Mouse (Mus musculus): ENCODE measurements at regions not wholly inside any gene's neighbourhood (a gene's known extent, or its start where the extent isn't known, plus 50 kb on each side); places are given as distances from the start of the nearest gene placed in this dataset.
"Not testable (repeated sequence)": the region's sequence is repeated elsewhere in the genome, so short reads cannot be mapped to it uniquely, and the experiment has no call there.

DNA sequence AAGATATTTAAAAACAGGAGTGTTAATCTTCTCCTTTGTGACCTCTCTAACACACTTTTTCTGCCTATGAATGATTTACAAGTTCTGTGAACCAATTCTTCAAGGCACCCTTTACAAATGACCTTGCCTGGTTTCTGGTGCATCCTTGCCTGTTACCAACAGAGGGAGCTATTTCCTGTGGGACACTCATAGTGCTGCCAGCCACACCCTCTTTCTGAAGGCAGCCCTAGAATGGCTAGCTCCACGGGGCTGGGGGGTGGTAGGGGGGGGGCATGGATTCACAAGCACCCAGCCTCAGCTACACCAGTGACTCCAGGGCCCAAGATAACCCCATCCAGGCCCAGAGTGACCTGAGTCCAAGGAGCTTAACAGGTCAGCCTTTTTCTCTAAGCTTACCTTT is 180.4 kb upstream of the Zfp637 start:
- in situ Hi-C loops (cut with MboI; ENCODE audit: low sequenced_read_pairs): no loop called here

DNA sequence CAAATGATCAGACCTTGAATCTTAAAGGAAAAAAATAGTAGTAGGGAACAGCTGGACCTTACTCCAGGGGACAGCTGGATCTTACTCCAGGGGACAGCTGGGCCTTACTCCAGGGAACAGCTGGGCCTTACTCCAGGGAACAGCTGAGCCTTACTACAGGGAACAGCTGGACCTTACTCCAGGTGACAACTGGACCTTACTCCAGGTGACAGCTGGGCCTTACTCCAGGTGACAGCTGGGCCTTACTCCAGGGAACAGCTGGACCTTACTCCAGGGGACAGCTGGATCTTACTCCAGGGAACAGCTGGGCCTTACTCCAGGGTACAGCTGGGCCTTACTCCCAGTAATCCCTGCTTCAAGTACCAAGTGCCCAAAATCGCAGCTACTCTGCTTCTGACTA is 178.3 kb upstream of the Zfp637 start:
- in situ Hi-C loops (cut with MboI; ENCODE audit: low sequenced_read_pairs): no loop called here

DNA sequence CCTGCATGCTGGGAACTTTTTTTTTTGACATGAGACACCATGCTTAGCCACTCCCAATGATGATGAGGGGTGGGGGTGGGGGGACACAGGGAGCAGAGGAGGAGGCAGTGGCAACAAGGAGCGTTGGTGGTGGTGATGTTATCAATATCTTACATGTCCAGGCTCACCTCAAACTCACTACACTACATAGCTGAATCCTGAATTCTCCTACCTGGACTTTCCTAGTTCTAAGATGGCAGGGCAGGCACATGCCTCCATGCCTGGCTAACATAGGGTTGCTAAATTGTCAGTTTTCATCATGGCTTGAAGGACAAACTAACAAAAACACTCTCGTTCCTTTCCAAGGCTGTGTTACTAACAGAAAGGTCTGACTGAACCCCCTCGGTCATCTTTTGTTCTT is 170.6 kb upstream of the Zfp637 start:
- in situ Hi-C loops (cut with MboI; ENCODE audit: low sequenced_read_pairs): loop anchor here (10.0 kb wide), 1 partner anchor 154 kb away; no protein-coding TSS in a partner anchor

DNA sequence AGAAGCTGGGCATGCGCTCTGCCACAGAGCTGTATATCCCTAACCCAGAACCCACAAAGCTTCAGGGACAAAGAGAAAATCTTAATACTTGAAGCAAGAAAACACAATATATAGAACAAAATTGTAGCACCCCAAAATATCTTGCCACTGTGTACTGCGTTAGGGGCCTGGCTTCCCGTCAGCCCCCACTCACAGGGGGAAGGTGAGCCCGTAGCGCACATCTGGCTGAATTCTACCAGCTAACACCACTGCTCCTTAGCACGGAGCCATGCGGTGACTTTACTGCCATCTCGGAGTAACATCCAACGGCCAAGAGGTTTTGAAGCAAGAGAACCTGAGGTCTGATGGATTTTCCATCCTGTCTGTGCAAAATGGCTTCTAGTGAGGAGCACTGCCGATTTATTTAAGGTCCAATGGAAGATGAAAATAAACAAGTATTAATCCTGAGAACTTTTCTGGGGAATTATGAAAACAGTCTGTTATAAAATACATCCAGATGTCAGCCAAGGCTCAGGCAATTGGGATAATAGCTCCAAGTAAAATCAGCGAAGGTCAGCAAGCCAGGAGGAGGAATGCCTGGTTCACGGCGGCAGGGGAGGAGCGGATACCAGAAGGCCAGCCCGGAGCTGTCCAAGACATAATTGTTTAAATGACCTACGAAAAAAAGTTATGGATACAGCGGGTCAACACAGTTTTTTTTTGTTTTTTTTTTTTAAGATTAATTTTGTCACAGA is 170.0 kb upstream of the Zfp637 start:
- in situ Hi-C loops (cut with MboI; ENCODE audit: low sequenced_read_pairs): loop anchor here (10.0 kb wide), 1 partner anchor 154 kb away; no protein-coding TSS in a partner anchor

DNA sequence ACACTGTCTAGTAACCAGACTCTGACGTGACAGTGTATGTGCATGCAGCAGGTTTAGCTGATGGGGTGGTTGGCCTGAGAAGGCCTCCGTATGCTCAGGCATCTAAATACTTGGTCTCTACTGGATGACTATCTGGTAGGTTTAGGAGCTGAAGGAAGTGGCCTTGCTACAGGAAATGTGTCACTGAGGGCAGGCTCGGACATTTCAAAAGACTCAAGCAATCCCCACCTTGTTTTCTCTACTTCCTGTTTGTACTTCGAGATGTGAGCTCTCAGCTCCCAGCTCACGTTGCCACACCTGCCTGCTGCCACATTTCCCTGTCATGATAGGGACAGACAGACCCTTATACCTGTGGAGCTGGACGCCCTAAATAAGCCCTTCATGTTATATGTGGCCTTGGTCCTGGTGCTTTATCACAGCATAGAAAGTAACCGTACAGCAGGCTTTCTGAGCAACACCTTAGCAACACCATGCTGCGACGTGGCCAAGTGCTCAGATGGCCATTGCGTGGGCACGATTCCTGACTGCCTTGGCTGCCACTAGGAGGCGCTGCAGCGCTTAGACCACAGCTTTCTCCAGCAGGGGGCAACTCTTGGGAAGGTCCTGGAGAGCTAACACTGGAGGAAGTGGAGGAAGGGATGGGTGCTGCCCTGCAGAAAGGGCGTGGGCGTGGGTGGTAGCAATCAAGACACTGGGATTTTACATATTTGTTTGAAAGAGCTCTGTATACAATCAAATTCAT is 165.8 kb upstream of the Zfp637 start:
- in situ Hi-C loops (cut with MboI; ENCODE audit: low sequenced_read_pairs): loop anchor here (10.0 kb wide), 1 partner anchor 150 kb away; no protein-coding TSS in a partner anchor

DNA sequence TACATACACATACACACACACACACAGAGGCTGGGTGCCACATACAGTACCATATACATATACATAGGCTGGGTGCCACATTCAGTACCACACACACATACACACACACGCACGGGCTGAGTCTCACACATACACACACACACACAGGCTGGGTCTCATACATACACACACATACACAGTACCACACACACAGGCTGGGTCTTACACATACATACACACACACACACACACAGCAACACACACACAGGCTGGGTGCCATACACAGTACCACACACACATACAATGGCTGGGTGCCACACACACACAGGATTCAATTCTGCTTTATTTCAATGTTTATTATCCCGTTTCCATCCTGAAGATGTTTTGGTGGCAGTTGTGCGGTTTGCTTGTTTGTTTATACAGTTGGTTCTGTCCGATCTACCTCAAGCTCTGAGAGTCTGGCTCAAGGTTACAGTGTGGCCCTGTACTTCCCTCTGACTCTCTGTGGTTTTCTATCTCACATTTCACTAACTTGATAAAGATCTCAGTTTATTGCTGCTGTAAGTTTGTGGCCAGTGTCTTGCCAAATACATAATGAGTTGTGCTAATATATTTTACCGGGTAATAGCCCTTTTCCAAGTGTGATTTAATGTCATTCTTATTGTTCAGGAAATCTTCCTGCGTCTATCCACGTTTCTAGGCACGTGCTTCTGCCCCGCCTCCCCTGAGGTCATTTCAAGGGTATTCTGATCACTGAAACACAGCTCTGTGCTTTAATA is 164.7 kb upstream of the Zfp637 start:
- in situ Hi-C loops (cut with MboI; ENCODE audit: low sequenced_read_pairs): loop anchor here (10.0 kb wide), 1 partner anchor 149 kb away; no protein-coding TSS in a partner anchor

DNA sequence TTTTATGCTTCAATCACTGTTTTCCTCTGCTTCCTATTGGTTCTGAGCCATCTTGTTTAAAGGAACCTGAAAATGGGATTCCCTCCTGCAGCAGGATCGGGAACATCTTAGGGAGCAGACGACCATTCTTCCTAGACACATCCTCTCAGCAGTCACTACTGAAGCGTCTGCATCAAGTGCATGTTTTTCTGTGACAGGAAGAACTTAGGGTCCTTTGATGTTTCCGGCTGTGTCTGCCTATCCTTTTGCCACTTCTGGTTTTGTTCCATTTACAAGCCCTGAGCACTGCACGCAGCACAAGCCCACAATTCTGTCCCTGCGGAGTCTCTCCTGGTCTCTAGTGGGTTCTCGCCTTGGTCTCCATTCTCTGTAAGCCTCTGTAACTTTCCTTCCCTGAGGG is 163.9 kb upstream of the Zfp637 start:
- in situ Hi-C loops (cut with MboI; ENCODE audit: low sequenced_read_pairs): loop anchor here (10.0 kb wide), 1 partner anchor 148 kb away; no protein-coding TSS in a partner anchor

DNA sequence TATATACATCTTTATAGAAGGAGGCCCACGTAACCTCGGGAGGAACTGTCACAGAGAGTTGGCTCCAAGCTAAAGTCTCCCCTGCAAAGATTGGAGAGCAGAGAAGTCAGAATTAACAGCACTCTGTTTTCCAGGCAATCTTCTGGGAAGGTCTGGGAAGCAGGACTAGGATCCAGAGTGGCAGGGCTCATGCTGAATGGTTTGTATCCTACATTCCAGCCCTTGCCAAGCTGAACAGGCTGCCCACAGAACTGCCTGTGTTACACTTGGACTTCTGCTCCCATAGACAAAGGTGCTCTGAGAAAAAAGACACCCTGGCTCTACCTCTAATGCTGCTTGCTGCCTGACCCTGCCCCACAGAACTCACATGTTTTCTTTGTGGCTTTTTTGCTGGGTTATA is 163.2 kb upstream of the Zfp637 start:
- in situ Hi-C loops (cut with MboI; ENCODE audit: low sequenced_read_pairs): loop anchor here (10.0 kb wide), 1 partner anchor 147 kb away; no protein-coding TSS in a partner anchor

DNA sequence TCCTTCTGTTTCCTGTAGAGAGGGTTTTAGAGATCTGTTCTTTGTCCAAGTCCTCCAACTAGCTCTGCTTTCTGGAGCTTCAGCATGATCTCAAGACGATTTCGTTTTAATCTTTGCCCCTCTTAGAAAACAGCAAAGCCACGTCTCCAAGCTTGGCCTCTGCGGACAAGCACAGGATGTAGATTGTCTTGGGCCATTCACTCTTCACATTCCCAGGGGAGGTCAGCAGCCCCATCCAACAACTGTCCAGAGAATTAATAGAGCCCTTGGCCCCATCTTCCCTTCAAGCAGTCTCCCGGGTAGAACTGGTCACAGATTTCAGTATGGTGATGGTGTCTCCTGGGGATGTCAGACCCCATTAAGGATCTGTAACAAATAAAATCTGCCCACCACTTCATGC is 162.7 kb upstream of the Zfp637 start:
- in situ Hi-C loops (cut with MboI; ENCODE audit: low sequenced_read_pairs): loop anchor here (10.0 kb wide), 1 partner anchor 147 kb away; no protein-coding TSS in a partner anchor

DNA sequence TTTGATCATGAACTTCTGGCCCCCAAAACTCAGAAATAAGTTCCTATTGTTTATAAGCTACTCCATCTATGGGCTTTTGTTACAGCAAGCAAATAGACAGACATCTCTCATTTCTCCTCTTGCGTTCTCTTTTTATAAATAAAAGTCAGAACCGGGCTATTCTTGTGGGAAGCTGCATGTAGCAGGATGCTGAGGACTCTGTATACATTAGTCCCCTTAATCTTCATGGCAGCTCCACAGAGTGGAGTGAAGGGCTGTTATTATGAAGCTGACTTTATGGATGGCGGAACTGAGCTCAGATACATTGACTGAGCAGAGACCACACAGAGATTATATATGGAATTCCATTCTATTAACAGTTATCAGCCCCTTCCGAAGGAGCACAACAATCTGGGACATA is 162.1 kb upstream of the Zfp637 start:
- in situ Hi-C loops (cut with MboI; ENCODE audit: low sequenced_read_pairs): loop anchor here (10.0 kb wide), 1 partner anchor 146 kb away; no protein-coding TSS in a partner anchor

DNA sequence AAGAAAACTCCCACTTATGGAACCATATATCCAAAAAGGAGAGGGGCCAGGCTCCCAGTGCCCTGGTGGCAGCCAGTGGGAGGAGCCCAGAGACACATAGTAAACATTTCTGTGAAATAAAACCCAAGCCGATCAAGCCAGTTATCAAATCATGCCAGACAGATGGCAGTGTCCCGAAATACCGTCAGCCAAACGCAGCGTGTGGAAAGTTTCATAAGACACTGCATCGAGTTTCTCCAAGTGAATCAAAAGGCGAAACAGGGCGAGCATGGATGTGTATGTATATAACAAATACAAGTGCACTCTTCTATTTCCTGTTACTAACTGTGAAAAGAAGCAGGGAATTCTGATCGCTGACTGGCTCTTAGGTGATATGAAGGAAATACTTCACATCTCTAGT is 154.8 kb upstream of the Zfp637 start:
- in situ Hi-C loops (cut with MboI; ENCODE audit: low sequenced_read_pairs): no loop called here

DNA sequence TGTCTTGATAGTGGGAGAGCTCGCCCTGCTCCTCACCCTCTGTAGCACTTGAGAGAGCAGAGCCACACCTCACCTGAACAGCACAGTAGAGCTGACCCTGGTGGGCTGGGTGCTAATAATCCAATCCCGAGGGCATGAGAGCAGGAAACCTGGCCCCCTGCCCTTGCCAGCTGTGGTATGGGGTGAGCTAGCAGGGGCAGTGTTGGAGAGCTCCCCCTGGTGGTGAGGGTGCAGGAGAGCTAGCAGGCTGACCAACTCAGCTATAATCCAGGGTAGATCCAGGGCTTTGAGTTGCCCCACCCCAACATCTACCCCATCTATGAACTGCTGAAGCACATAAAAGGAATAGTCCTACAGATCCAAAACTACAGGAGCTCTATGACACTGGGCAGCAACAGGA is 153.9 kb upstream of the Zfp637 start:
- in situ Hi-C loops (cut with MboI; ENCODE audit: low sequenced_read_pairs): no loop called here

DNA sequence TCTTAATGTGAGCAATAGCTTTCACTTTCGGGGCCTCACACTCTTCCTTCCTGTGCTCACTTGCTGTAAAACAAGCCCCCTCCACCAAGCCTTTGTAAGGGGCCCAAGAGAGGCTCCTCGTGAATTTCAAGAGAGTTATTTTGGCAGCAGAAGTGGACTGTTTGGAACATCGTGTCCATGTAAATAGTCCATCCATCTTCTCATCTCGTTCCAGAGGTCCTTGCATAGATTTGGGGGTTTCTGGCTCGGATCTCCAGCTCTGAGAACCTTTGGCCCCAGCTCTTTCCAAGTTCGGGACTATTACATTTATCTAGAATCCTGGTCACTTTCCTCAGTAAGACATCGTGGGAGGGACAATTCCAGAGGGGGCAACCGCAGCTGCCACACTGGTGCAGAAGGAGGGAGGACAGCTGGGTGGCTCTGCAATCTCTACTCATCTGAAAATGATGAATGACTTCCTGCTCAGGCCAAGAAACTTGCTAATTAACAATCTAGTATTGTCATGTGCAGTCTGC is 152.3 kb upstream of the Zfp637 start:
- in situ Hi-C loops (cut with MboI; ENCODE audit: low sequenced_read_pairs): no loop called here

DNA sequence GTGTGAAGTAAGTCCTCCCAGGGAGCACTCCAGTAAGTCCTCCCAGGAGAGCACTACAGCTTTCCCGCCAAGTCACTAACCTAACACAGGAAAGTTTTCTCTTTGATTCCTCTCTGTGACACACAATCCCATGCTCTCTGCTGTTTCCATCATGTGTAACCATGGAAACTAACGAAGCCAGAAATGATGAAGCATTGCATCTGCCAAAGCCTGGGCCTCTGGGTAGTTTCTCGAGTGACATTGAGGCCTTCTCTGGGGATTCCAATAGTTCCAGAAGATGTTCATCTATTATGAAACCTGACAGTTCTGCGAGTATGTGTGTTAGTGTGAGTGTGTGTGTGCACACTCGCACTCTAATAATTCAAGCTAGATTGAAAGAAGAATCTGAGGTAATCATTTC is 140.7 kb upstream of the Zfp637 start:
- in situ Hi-C loops (cut with MboI; ENCODE audit: low sequenced_read_pairs): no loop called here

DNA sequence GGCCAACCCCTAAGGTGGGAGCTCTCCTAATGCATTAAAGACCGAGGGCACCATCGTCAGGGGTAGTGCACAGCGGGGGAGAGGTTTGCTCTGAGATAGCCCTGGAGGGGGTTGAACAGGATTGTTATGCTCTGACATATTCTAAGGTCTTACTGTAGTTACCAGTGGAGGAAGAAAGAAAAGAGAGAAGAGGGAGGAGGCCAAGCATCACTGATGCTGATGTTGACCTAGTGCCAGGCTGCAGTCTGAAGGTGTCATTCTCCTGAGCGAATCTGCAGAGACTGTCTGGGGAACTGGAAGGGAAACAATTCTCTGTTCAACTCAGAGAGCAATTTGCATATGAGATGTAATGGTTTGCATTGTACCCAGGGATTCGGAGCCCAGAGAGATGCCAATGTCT is 139.4 kb upstream of the Zfp637 start:
- in situ Hi-C loops (cut with MboI; ENCODE audit: low sequenced_read_pairs): no loop called here

DNA sequence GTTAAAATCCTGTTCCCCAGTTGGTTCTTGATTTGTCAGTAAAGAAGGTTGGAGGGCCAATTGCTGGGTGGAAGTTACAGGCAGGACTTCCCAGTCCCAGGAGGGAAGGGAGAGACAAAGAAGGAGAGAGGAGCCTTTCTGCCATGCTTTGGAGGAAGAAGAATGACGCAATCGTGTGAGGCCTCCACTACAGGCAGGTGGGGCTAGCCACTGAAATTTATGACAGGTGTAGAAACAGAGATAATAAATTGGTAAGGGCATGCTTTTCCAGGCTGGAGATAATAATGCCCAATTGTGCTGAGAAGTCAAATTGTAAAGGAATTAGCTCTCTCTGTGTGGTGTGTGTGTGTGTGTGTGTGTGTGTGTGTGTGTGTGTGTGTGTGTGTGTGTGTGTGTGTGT is 135.0 kb upstream of the Zfp637 start:
- in situ Hi-C loops (cut with MboI; ENCODE audit: low sequenced_read_pairs): no loop called here

DNA sequence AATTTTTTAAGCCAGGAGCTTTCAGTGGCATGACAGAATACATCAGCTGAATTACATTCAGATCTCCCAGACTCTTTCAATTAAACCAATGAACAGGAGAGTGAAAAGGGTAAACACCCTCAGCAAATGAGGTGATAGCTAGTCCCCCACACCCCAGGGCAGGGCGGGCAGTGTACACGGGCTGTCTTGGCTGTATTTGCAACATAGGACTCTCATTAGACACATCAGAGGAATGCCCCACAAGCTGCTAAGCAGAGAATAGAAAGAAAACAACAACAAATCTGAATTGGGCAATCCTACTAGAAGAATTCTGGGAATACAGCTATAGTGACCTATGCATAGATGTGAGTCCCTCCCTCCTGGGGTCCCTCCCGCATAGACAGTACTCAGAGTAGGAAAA is 131.8 kb upstream of the Zfp637 start:
- in situ Hi-C loops (cut with MboI; ENCODE audit: low sequenced_read_pairs): no loop called here

DNA sequence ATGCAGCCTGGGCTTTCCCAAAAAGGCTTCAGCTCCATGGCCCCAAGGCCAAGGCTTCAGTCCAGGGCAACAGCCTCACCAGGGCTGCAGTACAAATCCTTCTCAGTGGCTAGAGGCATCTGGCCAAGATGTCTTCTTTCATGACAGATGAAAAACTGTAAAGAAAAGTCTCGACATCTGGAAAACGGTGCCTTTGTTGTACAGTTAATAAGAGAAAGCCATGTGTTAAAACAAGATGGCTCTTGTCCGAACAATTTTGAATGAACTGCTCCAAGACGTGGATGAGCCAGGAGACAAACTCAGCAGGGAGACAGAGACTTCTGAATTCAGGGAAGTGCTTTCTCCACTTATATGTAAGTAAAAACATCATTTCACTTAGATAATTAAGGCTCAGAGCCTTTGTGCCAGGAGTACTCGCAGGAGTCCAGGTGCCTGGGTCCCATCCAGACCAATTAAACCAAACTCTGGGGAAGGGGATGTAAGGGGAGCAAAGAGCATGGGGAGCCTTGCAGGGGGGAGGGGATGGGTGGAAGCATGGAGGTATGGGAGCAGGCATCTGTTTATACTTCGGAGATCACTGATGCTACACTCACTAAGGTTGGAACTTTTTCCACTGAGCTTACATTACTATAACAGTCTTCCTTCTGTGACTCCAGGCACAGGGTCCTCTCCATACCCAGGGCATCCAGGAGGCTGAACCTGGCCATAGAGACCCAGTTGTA is 125.8 kb upstream of the Zfp637 start:
- in situ Hi-C loops (cut with MboI; ENCODE audit: low sequenced_read_pairs): no loop called here

DNA sequence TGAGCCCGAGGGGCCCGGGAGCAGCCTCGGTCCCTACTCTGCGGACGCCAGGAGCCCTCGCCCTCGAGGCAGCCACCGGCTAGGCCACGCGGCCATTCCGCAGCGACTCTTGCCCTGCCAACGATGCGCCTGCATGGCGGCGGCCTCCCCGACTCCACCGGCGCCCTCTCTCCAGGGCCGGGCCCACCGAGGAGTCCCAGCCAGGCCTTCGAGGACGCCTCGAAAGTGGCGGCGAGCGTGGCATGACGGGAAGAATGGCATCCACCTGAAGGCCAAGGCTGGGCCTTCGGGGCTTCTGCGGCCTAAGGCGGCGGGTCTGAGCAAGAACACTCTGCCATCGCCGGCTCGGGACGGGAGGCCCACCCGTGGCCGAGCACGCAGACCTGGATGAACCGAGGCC is 124.6 kb upstream of the Zfp637 start:
- in situ Hi-C loops (cut with MboI; ENCODE audit: low sequenced_read_pairs): not testable (repeated sequence)

DNA sequence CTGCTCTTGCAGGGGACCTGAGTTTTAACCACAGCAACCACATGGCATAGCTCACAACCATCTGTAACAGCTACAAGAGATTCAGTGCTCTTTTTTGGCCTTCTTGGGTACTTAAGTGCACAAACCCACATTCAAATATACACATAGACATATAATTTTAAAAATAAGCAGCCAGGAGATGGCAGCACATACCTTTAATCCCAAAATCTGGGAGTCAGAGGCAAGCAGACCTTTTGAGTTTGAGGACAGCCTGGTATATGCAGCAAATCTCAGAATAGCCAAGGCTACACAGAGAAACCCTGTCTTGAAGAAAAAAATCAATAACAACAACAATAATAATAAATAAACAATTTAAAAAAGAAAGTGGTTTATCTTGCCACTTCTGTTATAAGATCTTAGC is 88.6 kb upstream of the Zfp637 start:
- in situ Hi-C loops (cut with MboI; ENCODE audit: low sequenced_read_pairs): not testable (repeated sequence)
